Mouse (Mus musculus) kidney, adult 9 months (tissue): ENCODE results near the gene Gli1.

Experiments
- DNase-seq: peaks from one replicate; pipeline ENCODE4 v3.0.0; 2022

Gene Gli1

GRCm38 (mm10) chr10:127341891-127342639 lies at the start of gene Gli1:
Gene Gli1, minus strand, starts transcription at chr10:127341974.
- peak; percentile 83 for DNase-seq

DNA sequence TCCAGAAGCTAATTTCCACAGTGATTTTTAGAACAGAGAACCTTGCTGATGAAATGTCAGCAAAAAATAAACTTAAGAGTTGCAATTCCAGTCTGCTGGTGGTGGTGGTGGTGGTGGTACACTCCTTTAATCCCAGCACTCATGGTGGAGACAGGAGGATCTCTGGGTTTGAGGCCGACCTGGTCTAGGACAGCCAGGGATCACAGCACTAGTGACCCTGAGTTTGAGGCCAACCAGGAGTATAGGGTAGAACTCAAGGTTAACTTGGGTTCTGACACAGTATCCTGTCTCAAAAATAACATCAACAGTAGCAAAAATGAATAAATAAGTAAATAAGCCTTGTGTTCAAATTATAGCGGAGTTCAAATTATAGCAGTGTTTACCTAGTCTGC lies 40.0 kb upstream of the Gli1 start:
- DNase-seq: no peak

DNA sequence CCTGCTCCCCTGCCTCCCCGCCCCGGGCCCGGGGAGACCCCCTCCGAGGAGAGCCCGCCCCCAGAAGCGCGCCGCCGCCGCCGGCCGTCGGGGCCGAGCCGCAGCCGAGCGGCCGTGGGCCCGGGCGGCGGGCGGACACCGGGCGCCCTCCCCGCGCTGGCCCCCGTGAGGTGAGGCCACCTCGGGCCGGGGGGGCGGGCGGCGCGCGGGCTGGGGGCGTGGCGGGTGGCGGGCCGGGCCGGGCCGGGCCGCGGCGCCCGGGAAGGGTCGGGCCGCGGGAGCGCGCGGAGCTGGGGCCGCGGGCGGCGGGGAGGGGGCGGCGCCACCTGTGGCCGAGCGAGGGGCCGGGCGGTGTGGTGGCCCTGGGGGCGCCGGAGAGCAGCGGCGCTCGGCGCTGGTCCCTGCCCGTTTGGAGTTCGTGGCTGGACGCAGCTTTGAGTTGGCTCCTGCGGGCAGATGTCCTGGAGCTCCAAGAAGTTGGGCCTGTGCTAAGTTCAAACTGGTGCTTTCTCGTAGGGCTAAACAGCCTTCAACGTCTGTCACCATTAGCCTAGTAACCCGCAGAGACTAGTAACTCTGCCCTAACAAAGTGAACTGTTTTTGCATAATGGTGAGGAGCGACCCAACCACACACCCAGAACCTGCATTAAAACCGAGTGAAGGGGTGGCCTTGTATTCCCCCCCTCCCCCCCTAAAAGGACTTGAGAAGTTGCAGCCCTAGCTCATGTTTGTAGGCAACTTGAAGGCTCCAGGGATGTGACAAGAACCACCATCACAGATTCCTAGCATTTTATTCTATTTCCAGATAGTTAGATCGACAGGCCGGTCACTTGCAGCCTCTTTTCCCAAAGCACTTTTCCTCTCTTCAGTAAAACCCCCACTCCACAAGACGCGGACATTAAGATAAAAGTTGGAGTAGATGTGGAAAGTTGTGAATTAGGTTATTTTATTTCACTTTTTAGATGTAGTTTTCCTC lies 39.3 kb upstream of the Gli1 start:
- peak; percentile 63 for DNase-seq

- DNase-seq: peak; percentile 92
Measured at GRCm38 (mm10) chr10:127380251-127380691, 38.5 kb upstream of the Gli1 start, which contains the start of gene R3hdm2. Gene R3hdm2, plus strand, starts transcription at chr10:127380327.

DNA sequence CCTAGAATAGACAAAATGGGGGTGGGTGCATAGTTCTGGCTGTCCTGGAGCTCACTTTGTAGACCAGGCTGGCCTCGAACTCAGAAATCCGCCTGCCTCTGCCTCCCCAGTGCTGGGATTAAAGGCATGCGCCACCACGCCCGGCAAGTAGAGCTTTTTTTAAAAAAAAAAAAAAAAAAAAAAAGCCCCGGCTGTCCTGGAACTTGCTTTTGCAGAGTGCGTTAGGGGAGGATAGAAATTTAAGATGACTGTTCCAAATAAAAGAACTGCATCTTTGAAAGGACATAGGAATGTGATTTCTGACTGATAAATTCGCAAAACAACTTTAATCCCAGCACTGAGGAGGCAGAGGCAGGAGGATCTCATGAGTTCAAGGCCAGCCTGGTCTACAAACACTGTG lies 37.9 kb upstream of the Gli1 start:
- no peak for DNase-seq

DNA sequence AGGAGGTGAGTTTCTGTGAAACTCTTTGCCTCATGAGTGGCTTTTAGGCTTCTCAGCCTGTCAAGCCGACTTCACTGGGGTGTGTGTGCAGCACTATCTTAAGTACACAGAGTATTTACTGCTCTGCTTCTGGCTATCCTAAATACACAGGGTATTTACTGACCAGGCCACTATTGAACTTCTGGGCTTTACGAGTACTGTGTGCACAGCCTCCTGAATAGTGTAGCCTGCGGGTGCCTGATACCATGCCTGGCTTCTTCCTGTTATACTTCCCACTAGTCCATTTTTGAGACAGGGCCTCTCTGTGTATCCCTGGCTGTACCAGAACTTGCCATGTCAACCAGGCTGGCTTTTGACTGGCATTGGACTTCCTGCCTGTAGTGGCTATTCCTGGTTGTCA lies 35.9 kb upstream of the Gli1 start:
- no peak for DNase-seq

DNA sequence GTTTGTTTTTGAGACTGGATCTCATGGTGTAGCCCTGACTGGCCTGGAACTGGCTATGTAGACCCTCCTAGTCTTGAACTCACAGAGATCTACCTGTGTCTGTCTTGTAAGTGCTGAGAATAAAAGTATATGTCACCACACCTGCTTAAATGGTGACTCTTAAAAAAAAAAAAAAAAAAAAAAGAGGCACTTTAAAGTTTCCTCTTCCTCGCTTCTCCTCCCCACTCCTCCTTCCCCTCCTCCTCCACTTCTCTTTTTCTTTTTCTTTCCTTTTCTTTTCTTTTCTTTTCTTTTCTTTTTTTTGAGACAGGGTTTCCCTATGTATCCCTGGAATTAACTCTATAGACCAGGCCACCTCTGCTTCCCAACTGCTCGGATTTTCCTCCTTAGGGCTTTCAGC lies 29.2 kb upstream of the Gli1 start:
- no peak for DNase-seq

DNA sequence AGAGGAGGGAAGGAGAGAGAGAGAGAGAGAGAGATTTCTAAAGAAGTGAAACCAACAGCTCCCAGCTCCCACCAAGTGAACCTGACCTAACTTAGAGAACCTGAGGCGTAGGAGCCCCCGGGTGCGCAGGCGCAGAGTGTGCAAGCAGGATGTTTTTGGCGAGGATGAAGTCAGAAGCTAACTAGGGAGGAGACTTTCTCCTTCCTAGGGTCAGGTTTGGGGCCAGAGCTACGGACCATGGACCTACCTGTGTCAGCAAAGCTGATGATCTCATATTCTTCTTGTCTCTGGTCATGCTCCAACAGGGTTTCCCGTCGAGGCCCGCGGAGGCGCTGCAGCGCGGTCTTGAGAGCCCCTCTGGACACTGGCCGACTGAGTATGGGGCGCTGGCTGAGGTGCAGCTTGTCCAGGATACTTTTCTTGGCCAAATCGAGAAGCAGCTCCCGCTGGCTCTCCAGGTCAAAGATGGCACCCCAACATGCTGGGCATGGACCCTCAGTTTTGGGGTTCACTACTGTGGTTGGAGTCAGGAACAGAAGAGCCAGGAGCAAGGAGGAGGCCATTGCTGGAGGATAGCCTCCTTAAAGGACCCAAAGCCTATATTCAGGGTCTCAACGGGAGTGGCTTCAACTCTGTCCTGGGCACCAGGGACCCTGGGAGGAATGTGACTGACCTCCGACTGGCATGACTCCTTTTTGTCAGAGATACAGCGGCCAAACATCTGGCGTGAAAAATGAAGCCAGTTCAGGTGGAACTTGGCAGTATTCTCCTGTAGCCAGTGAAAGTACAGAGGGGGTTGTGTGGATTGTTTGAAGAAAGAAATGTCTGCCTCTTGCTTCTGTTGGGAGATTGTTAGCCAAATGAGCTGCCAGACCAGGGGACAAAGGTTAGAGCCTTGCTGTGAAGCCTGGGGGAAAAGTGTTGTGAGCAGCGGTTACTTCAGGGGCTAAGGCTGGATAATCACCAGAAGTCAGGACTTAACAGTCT lies 28.4 kb upstream of the Gli1 start, which contains the start of gene Inhbc:
Gene Inhbc (minus strand): TSS at position 598 of the 987 bp plus-strand sequence.
- DNase-seq: peak; percentile 38

- DNase-seq: no peak
Measured at GRCm38 (mm10) chr10:127368273-127368672, 26.5 kb upstream of the Gli1 start.

DNA sequence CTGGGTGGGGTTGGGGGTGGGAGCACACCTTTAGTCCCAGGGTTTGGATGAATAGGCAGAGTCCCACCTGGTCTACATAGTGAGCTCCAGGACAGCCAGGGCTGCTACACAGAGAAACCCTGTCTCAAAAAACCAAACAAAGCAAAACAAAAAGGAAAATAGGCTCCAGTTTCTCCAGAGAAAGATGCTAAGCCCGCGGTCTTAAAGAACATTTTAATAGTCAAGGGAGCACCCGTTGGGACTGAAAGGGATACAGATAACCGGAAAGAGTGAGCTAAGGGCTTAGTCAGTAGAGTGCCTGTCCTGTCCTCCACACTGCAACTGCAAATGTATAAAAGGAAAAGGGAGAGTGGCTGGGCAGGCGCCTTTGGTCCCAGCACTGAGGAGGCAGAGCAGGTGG lies 25.3 kb upstream of the Gli1 start:
- no peak for DNase-seq

DNA sequence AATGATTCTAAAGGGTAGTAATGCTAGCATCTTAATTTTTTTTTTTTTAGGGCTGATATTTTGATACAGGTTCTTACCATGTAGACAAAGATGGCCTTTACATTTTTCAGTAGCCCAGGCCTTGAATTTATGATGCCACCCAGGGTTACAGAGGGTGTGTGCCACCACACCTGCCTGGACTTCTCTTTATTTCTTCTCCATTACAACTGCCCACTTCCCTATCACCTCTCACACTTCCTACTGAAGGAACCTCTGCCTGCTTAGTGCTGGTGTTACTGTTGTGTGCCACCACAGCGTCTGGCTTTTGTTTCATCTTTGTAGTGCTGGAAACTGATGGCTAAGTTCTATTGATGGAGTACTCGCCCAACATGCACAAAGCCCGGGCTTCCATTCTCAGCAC lies 18.9 kb upstream of the Gli1 start:
- DNase-seq: no peak

GRCm38 (mm10) chr10:127355336-127355735 lies 13.6 kb upstream of the Gli1 start:
- no peak for DNase-seq

- DNase-seq: no peak
Measured at GRCm38 (mm10) chr10:127353909-127354895, 12.4 kb upstream of the Gli1 start, which contains the start of gene Inhbe. Gene Inhbe, minus strand, starts transcription at chr10:127354411.

DNA sequence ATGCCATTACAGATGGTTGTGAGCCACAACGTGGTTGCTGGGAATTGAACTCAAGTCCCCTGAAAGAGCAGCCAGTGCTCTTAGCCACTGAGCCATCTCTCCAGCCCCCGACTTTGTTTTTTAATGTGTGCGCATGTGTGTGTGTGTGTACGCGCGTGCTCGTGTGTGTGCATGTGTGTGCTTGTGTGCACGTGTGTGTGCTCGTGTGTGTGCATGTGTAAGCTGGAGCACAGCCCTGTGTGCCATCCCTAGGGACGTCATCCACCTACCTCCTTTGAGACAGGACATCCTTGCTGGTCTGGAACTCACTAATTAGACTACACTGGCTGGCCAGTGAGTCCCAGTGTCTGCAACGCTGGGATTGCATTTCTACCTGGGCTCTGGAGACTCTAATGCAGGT lies 11.0 kb upstream of the Gli1 start:
- no peak for DNase-seq

DNA sequence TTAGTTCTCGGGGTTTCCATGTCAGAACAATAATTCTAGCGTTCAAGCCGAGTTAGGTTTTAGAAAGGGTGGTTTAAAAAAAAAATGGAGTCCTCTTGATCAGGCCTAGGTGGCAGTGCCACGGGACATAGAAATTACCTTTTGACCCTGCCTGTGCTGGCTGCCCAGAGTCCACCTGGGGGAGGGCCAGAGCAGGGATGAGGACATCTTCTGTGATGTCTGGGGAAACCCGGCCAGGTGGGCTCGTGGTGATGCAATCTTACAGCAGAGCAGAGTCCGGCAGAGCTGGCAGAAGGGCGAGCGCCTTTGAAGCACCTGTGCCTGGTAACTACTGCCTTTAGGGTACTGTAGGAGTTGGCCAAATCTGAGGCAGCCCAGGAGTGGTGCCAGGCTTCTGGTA lies 10.4 kb upstream of the Gli1 start:
- no peak for DNase-seq

- no peak for DNase-seq
Measured at GRCm38 (mm10) chr10:127351719-127352118, 9.9 kb upstream of the Gli1 start.

DNA sequence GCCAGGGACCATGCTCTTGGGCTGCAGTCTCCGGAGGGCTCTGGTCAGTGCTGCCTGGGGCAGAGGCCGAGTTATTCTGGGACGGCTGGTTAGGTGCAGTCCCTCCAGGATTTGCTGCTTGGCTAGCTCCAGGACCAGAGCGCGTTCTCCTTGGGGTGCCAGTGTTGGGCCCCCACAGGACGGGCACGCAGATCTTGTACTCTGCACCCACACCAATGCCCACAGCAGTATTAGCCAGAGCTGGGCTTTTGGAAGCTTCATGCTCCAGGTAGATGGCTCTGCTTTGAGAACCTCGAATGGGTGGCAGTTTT lies 9.5 kb upstream of the Gli1 start:
- DNase-seq: no peak

DNA sequence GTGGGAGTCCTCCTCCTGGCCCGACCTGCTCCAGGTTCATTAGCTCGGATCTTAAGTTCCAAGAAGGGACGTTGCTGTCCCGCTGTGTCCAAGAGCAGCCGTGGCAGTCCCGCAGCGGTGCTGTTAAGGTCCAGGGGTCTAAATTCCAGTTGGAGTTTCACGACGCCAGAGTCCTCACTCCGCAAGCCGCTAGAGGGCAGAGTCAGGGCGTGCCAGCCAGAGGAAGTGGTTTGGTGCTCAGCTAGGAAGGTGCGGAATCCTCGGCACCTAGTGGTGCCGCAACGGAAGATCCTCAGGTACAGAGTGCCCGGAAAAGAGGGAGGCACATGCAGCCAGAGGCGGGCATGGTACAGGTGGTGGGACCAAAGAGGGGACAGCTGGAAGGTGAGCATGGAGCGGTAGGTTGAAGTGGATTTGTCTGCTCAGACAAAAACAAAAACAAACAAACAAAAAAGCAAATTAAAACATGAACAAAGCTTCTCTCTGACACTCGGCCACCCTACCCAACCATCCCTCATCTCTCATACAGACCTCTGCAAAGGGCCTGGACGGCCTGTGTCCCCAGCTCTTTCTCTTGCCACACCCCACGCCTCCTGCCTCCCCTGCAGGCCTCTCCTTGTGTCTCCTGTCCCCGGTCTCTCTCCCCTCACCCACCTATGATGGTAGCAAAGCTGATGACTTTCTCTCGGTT lies 9.0 kb upstream of the Gli1 start:
- DNase-seq: peak; percentile 83

- DNase-seq: no peak
Measured at GRCm38 (mm10) chr10:127349810-127350209, 8.0 kb upstream of the Gli1 start.

DNA sequence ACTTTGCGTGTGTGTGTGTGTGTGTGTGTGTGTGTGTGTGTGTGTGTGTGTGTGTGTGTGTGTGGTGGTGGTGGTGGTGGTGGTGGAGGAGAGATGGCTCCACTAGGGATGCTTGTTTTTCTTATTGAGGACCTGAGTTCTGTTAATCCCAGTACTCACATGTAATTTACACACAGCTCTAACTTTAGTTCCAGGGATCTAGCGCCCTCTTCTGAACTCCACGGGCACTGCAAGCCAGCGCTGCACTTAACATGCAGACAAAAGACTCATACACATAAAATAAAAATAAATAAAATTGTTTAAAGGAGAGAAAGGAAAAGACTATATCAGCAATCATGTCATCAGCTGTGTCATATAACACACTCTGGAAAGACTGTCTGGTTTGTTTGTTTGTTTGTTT lies 7.2 kb upstream of the Gli1 start:
- DNase-seq: no peak

DNA sequence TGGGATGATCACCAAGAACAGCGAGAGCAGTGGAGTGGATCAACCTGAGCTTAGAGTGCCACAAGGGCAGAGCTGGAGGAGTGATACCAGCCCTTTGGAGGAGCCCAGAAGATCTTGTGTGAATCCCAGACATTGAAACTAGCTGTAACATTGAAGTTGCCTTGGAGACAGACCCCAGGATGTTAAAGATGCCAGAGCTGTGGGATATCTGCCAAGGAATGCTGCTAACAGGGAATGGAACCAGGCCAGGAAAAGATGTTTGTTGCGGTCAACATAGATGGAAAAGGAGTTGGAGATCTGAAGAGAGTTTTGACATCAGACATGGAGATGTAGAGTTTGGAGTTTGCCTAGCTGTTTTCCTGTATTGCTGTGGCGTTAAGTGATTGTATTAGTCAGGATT lies 4.4 kb upstream of the Gli1 start:
- no peak for DNase-seq
